Mouse (Mus musculus): ENCODE measurements around the gene Trub2. TPM values are rescaled to one million over a fixed set of nuclear protein-coding genes. Genes with fewer than 3 reads are reported as not detected.
"Not testable (repeated sequence)": the region's sequence is repeated elsewhere in the genome, so short reads cannot be mapped to it uniquely, and the experiment has no call there.

Trub2 gene
- polyA plus RNA-seq, 1 experiment from 2014 or later, result 40.0 TPM

GRCm38 (mm10) chr2:29815678-29816371, 27.5 kb upstream of the Trub2 start:
- no peak overlapping the region for H3K4me3 ChIP-seq
- no peaks in the 10 kb centered on the region for H3K9me3 ChIP-seq
- H3K36me3 ChIP-seq, result peaks cover 62% of the 10 kb centered on the region
- ATAC-seq (ENCODE audit: low FRiP score), result no peak
- no peaks in the 10 kb centered on the region for H3K27me3 ChIP-seq
- no peak overlapping the region for H3K4me2 ChIP-seq
- WGBS, result 85% methylated on average over 11 of the region's 11 CpGs
- no peak overlapping the region for H3K9ac ChIP-seq
- H3K27ac ChIP-seq, result no peak overlapping the region
- H3K4me1 ChIP-seq (replicated peaks), result peaks cover 19% of the 10 kb centered on the region

DNA sequence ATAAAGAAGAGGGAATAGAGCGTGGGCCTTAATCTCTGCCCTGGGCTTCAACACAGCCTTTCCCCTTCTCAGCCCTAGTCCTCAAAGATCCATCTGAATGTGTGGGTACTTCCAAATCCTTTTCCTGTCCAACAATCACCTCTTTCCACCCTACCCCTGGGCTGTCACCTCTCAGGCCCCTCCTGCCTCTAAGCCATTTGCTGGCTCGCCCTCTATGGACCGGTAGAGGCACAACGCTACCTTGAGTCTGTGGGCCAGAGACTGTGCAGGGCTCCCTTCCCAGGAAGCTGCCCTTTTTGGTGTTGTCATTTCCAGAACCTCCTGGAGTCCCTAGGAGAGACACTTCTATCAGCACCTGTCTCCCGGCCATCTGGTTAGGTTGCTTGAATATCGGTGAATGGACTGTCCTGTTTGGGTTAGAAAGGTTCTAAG, 15.1 kb upstream of the Trub2 start:
- Histone ChIP-seq H3K36me3 (peaks cover 44% of the 10 kb centered on the region), H3K9me3 (no peaks in the 10 kb centered on the region), H3K9ac (peak overlapping the region; percentile 97), H3K4me3 (peak overlapping the region; percentile 93), H3K27me3 (0 out of 2 replicates have a peak, but pooled peaks cover 3% of the 10 kb centered on the region), H3K4me2 (peak overlapping the region; percentile 82), H3K27ac (peak overlapping the region; percentile 96), H3K4me1 (replicated peaks) (peaks cover 23% of the 10 kb centered on the region)
- WGBS, result 20% methylated on average over 6 of the region's 6 CpGs
- peak; percentile 32; the same call in 1 of the 2 replicates for ATAC-seq (ENCODE audit: low FRiP score)

- peak overlapping the region; percentile 93 for H3K4me3 ChIP-seq
- H3K27me3 ChIP-seq, result 0 out of 2 replicates have a peak, but pooled peaks cover 3% of the 10 kb centered on the region
- H3K9ac ChIP-seq, result peak overlapping the region; percentile 97
- H3K36me3 ChIP-seq, result peaks cover 38% of the 10 kb centered on the region
- H3K9me3 ChIP-seq, result no peaks in the 10 kb centered on the region
- H3K4me1 ChIP-seq (replicated peaks), result peaks cover 23% of the 10 kb centered on the region
- ATAC-seq (ENCODE audit: low FRiP score), result peak; percentile 80
- peak overlapping the region; percentile 96 for H3K27ac ChIP-seq
- H3K4me2 ChIP-seq, result peak overlapping the region; percentile 82
- under 1% methylated on average over 39 of the region's 39 CpGs for WGBS
Observed at GRCm38 (mm10) chr2:29802827-29803201, 14.5 kb upstream of the Trub2 start.

DNA sequence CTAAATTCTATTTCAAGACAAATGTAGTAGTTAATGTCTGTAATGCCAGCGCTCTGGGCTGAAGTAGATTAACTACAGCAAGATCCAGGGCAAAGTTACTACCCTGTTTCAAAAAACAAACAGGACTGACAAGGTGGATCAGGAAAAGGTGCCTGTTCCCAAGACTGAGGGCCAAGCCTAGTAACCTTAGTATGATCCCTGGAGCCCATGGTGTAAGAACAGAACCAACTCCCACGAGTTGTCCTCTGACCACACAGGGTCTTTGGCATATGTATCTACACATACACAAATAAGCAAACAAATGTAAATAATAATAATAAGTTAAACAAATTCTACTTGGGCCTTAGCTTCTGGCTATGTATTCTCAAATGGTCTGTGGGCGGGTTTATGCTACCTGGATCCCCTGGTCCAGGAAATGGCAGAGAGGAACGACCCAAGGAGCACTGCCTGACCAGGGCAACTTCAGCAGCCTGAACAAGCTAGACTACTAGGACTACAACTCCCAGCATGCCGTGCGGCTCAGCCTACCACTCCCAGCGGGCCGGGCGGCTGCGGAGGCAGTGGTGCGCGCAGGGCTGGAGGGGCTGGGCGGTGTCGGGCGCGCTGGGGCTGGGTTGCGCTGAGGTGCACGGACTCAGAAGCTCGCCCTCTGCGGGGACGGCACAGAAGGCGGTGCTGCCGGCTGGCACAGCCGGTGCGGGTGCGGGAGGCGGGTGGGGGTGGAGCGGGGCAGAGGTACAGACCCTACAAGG, 13.9 kb upstream of the Trub2 start, which contains the start of gene Slc27a4:
TSS of gene Slc27a4 (plus strand) at position 560 of the 752 bp plus-strand sequence.
- H3K9ac ChIP-seq, result peak within 1 kb of the TSS; percentile 97
- peak within 1 kb of the TSS; percentile 93 for H3K4me3 ChIP-seq
- peak; percentile 97 for ATAC-seq (ENCODE audit: low FRiP score)
- 0 out of 2 replicates have a peak, but pooled peaks cover 3% of the 10 kb centered on the region for H3K27me3 ChIP-seq
- H3K27ac ChIP-seq, result peak within 1 kb of the TSS; percentile 96
- peak within 1 kb of the TSS; percentile 82 for H3K4me2 ChIP-seq
- peaks cover 34% of the 10 kb centered on the region for H3K36me3 ChIP-seq
- WGBS, result 7% methylated on average over 21 of the region's 28 CpGs
- peaks cover 23% of the 10 kb centered on the region for H3K4me1 ChIP-seq (replicated peaks)
- H3K9me3 ChIP-seq, result no peaks in the 10 kb centered on the region

DNA sequence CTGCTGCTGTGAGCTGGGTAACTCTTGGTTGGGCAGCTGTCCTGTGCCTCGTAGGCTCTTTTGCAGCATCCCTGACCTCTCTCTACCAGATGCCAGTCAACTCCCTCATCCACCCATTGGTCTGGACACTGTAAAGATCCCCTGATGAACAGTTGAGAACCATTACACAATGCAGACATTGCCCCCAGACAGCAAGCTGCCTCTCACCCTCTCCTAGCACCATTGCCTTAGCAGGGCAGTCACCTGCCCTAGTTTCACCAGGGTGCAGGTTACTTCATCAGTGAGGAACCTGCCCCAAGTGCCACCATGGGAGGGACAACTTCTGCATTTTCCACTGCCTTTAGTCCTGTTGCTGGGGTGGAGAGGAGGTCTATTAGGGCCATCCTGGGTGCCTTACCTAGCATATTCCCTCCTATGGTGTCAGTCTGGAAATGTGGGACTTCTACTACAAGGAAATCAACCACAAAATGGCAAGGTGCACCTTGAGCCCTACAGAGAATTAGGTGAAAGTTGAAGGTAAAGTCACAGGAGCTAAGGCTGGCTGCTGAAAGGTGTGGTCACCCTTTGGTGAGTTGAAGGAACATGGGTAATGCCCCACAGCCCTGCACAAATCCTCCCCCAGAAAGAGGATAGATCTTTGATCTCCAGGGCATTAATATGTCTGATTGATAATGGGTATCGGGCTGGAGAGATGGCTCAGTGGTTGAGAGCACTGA, 4.6 kb upstream of the Trub2 start:
- WGBS, result 95% methylated on average over 2 of the region's 2 CpGs
- peaks cover 65% of the 10 kb centered on the region for H3K36me3 ChIP-seq
- no peak for ATAC-seq (ENCODE audit: low FRiP score)

GRCm38 (mm10) chr2:29787104-29787917, 991 bp downstream of the Trub2 start, which contains the start of gene Coq4:
TSS of gene Coq4 (plus strand) at chr2:29787493.
- ATAC-seq (ENCODE audit: low FRiP score), result peak; percentile 80
- H3K4me3 ChIP-seq, result peak within 1 kb of the TSS; percentile 78
- peaks cover 26% of the 10 kb centered on the region for H3K4me1 ChIP-seq (replicated peaks)
- peak within 1 kb of the TSS; percentile 81 for H3K27ac ChIP-seq
- H3K4me2 ChIP-seq, result peak within 1 kb of the TSS; percentile 81
- H3K9me3 ChIP-seq, result peaks cover under 1% of the 10 kb centered on the region; the same call in 1 of the 2 replicates
- H3K27me3 ChIP-seq, result no peaks in the 10 kb centered on the region
- H3K36me3 ChIP-seq, result peaks cover 59% of the 10 kb centered on the region
- peak within 1 kb of the TSS; percentile 86 for H3K9ac ChIP-seq
- 2% methylated on average over 31 of the region's 31 CpGs for WGBS

More for the DNA sequence above, 4.6 kb upstream of the Trub2 start:
- Histone ChIP-seq H3K27me3 (no peaks in the 10 kb centered on the region), H3K9me3 (no peaks in the 10 kb centered on the region), H3K4me3 (no peak overlapping the region), H3K4me2 (no peak overlapping the region), H3K4me1 (replicated peaks) (peaks cover 15% of the 10 kb centered on the region), H3K9ac (no peak overlapping the region), H3K27ac (no peak overlapping the region)

DNA sequence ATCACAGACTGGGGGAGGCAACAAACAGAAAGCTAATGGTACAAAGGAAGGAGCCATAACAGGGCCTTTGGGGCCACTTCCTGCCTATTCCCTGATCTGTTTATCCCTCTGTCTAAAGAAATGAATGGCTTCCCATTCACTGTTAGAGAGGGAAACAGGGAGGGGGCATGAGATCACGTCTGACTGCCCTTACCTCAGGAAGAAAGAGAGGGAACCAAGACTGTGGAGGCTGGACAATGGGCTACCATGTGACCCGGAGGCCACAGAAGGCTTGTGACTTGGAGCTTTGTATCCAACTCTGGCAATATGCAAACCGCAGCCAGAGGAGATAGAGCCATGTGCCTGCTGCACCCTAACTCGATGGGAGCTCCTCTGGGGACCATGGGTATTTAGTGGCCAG, 4.0 kb downstream of the Trub2 start:
- 57% methylated on average over 4 of the region's 4 CpGs for WGBS
- H3K36me3 ChIP-seq, result peaks cover 64% of the 10 kb centered on the region
- peaks cover 21% of the 10 kb centered on the region for H3K4me1 ChIP-seq (replicated peaks)
- H3K9me3 ChIP-seq, result peaks cover 5% of the 10 kb centered on the region; the same call in 1 of the 2 replicates
- H3K27me3 ChIP-seq, result no peaks in the 10 kb centered on the region
- ATAC-seq (ENCODE audit: low FRiP score), result no peak
- H3K27ac ChIP-seq, result no peak overlapping the region
- no peak overlapping the region for H3K4me2 ChIP-seq
- no peak overlapping the region for H3K9ac ChIP-seq
- H3K4me3 ChIP-seq, result no peak overlapping the region

- H3K9ac ChIP-seq; H3K27ac ChIP-seq; H3K4me3 ChIP-seq; H3K4me2 ChIP-seq; H3K9me3 ChIP-seq; H3K4me1 ChIP-seq (replicated peaks); ATAC-seq (ENCODE audit: low FRiP score); H3K27me3 ChIP-seq: not testable (repeated sequence)
- 91% methylated on average over 2 of the region's 2 CpGs for WGBS
- H3K36me3 ChIP-seq, result peaks cover 93% of the 10 kb centered on the region
Observed at GRCm38 (mm10) chr2:29781256-29781655, 7.0 kb downstream of the Trub2 start.

DNA sequence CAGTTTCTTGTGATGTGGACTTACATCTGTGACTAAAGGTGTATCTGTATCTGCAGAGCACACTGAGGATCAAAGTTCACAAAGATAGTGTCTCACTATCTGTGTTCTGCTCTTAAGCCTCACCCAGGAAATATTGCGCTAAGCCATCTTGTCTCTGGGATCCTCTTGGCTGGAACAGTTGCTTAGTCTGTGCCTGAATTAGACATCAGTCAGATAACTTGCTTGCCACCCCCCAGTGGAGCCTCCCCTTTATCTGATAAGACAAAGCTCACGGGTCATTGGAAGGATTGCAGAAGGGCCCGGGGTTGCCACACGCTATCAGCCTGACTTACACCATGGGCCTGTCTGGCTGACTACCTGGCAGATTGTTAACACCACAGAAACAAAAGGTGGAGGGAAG, 15.0 kb downstream of the Trub2 start:
- Histone ChIP-seq H3K27me3 (no peaks in the 10 kb centered on the region), H3K4me3 (no peak overlapping the region), H3K27ac (no peak overlapping the region), H3K36me3 (peaks cover 46% of the 10 kb centered on the region), H3K9me3 (no peaks in the 10 kb centered on the region), H3K4me1 (replicated peaks) (no peaks in the 10 kb centered on the region), H3K4me2 (no peak overlapping the region), H3K9ac (no peak overlapping the region)
- WGBS, result 92% methylated on average over 4 of the region's 4 CpGs
- no peak for ATAC-seq (ENCODE audit: low FRiP score)

DNA sequence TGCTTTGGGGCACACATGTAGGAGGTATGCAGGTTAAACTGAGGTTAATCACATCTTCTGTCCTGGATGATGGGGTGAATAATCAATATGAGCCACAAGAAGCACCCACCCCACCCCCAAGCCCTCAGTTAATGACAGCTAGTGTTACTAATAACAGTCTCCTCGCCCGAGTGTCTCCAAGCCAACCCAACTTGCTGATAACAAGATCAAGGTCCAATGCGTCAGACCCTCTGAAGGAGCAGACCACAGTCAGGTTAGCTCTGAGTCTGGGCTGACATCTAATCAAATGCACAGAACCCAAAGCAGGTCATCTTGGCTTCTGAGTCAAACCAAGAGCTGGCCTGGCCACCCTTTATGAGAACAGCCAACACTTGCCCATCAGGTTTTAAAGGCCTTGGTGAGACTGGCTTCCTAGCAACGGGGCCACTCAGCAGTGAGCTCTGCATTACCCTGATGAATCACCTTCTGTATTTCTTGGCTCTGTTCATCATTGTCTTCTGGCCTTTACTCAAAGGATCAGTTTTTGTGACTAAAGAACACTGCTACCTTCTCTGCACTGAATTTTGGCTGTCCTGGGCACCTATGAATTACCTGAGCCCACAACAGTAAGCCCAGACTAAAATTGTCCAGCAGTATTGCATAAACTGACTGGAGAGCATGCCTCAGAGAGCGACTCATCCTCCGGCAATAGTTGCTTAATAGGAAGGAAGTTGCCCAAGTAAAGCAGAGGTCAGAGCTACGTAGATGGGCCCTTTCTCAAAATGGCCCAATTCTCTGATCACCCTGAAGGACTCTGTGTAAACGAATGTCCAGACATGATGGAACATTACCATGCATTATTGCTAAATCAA, 16.5 kb downstream of the Trub2 start:
- Histone ChIP-seq H3K9ac (no peak overlapping the region), H3K27me3 (no peaks in the 10 kb centered on the region), H3K4me1 (replicated peaks) (no peaks in the 10 kb centered on the region), H3K4me2 (no peak overlapping the region), H3K9me3 (no peaks in the 10 kb centered on the region), H3K4me3 (no peak overlapping the region), H3K36me3 (peaks cover 32% of the 10 kb centered on the region), H3K27ac (no peak overlapping the region)
- WGBS, result 88% methylated on average over 8 of the region's 8 CpGs
- ATAC-seq (ENCODE audit: low FRiP score), result no peak

DNA sequence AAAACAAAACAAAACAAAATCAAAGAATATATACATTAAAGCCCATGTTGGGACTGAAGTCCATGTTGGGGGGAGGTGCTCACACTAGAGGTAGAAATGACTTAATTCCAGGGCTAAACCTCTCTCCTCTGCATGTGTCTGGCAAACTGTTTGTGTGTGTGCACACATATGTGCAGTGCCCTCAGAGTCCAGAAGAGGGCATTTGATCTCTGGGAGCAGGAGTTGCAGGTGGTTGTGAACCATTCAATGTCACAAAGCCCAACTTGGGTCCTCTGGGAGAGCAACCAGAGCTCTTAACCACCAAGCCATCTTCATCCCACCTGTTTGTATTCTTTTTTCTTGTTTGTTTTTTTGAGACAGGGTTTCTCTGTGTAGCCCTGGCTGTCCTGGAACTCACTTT, 18.1 kb downstream of the Trub2 start:
- Histone ChIP-seq H3K4me3 (no peak overlapping the region), H3K4me1 (replicated peaks) (no peaks in the 10 kb centered on the region), H3K4me2 (no peak overlapping the region), H3K36me3 (peaks cover 20% of the 10 kb centered on the region), H3K27me3 (no peaks in the 10 kb centered on the region), H3K9ac (no peak overlapping the region), H3K9me3 (no peaks in the 10 kb centered on the region), H3K27ac (no peak overlapping the region)
- ATAC-seq (ENCODE audit: low FRiP score), result no peak

Data from hindbrain, embryonic 13.5 days (tissue).